Mouse (Mus musculus) liver, adult 10 weeks (tissue): ENCODE data around the gene Npy. TPM values are rescaled to one million over a fixed set of nuclear protein-coding genes. Genes with fewer than 3 reads are reported as not detected.

Source experiments
- polyA plus RNA-seq: library from polyadenylated mRNA; stranded (reverse); fragments of 350-450 nt; fragmentation: Illumina TruSeq; extraction: RNeasy Lipid Tissue Mini Kit (QIAGEN cat#74804); gene quantifications from one replicate; pipeline ENCODE4 v1.2.3, GENCODE M21; 2014; ENCODE audit warnings: low read depth, low replicate concordance

Npy gene
- not detected for polyA plus RNA-seq

GRCm38 (mm10) chr6:49821961-49822870 is at the start of gene Npy:
Gene Npy (plus strand): TSS chr6:49822710.

